Mouse (Mus musculus): ENCODE results near the gene Dnaaf5. TPM values are rescaled to one million over a fixed set of nuclear protein-coding genes. Genes with fewer than 3 reads are reported as not detected.

The Dnaaf5 gene
- polyA plus RNA-seq, 1 experiment from 2014 or later, result 12.5 TPM

GRCm38 (mm10) chr5:139228318-139228717 is 78.3 kb downstream of the Dnaaf5 start:
- Histone ChIP-seq H3K27me3 (ENCODE audit: insufficient read depth, poor library complexity, severe bottlenecking) (no peaks in the 10 kb centered on the region), H3K9me3 (no peaks in the 10 kb centered on the region), H3K4me3 (no peak overlapping the region), H3K4me1 (no peaks in the 10 kb centered on the region), H3K36me3 (peaks cover 91% of the 10 kb centered on the region), H3K27ac (no peak overlapping the region)
- no peak for DNase-seq (ENCODE audit: low spot score)
- 88% methylated on average over 3 of the region's 3 CpGs for WGBS

DNA sequence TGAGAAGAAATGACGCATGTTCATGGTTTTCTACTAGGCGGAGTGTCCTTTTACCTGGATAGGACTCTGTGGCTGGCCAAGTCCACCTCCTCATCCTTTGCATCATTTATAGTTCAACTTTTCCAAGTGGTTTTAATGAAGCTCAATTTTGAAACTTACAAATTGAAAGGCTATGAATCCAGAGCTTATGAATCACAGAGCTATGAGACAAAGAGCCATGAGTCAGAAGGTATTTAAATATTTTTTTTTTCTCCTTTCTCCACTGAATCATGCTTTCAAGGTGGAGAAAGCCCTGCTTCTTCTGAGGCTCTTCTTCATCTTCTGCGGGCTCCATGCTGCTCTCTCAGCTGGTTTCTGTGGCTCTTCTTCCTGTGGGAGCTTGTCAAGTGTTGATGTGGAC is 79.7 kb downstream of the Dnaaf5 start:
- no peaks in the 10 kb centered on the region for H3K27me3 ChIP-seq (ENCODE audit: insufficient read depth, poor library complexity, severe bottlenecking)
- H3K9me3 ChIP-seq, result no peaks in the 10 kb centered on the region
- no peaks in the 10 kb centered on the region for H3K4me1 ChIP-seq
- no peak for DNase-seq (ENCODE audit: low spot score)
- peaks cover 91% of the 10 kb centered on the region for H3K36me3 ChIP-seq
- no peak overlapping the region for H3K27ac ChIP-seq
- no peak overlapping the region for H3K4me3 ChIP-seq
- WGBS, result 90% methylated on average over 3 of the region's 3 CpGs

DNA sequence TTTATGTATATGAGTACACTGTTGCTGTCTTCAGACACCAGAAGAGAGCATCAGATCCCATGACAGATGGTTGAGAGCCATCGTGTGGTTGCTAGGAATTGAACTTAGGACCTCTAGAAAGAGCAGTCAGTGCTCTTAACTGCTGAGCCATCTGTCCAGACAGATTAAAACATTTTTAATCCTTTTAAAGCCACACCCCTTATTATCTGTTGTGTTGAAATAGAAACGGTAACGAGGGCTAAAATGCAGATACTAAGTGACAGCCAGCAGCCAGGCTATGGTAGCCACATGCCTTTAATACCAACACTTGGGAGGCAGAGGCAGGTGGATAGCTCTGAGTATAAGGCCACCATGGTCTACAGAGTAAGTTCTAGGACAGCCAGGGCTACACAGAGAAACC is 82.1 kb downstream of the Dnaaf5 start:
- Histone ChIP-seq H3K36me3 (peaks cover 93% of the 10 kb centered on the region), H3K4me3 (no peak overlapping the region), H3K27ac (no peak overlapping the region), H3K27me3 (ENCODE audit: insufficient read depth, poor library complexity, severe bottlenecking) (no peaks in the 10 kb centered on the region), H3K4me1 (no peaks in the 10 kb centered on the region), H3K9me3 (no peaks in the 10 kb centered on the region)
- 87% methylated on average over 3 of the region's 3 CpGs for WGBS
- no peak for DNase-seq (ENCODE audit: low spot score)

DNA sequence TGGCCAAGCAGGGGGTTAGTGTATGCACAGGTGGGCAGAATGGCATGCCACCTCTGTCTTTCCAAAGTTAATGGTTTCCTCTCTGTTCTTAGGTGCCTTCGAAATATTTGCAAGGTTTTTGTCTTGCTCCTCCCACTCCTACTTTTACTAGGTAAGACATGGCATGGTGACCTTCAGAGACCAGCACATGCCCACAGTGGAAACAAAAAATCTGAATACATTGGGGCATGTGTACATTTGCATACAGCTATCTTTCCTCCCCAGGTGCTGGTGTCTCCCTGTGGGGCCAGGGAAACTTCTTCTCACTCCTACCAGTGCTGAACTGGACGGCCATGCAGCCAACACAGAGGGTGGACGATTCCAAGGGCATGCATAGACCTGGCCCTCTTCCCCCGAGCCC is 84.4 kb downstream of the Dnaaf5 start:
- Histone ChIP-seq H3K27ac (no peak overlapping the region), H3K4me1 (no peaks in the 10 kb centered on the region), H3K36me3 (peaks cover 97% of the 10 kb centered on the region), H3K9me3 (no peaks in the 10 kb centered on the region), H3K4me3 (no peak overlapping the region), H3K27me3 (ENCODE audit: insufficient read depth, poor library complexity, severe bottlenecking) (no peaks in the 10 kb centered on the region)
- DNase-seq (ENCODE audit: low spot score), result no peak
- 88% methylated on average over 4 of the region's 4 CpGs for WGBS

Other genes starting within 250 kb of the Dnaaf5 start
- gene Pdgfa, start 152.9 kb upstream of the Dnaaf5 start, polyA plus RNA-seq (2016; fragmentation: Nextera tagmentation; extraction: Ambion mirVana), result 22.5 and 23.6 TPM in 2 replicates
- gene Prkar1b, start 222 bp upstream of the Dnaaf5 start, polyA plus RNA-seq (2016; fragmentation: Nextera tagmentation; extraction: Ambion mirVana), result 7.4 and 8.3 TPM in 2 replicates
- 40.3 and 43.8 TPM in 2 replicates for gene Sun1, start 50.4 kb downstream of the Dnaaf5 start, polyA plus RNA-seq (2016; fragmentation: Nextera tagmentation; extraction: Ambion mirVana)
- 193 and 205 TPM in 2 replicates for gene Get4, start 102.1 kb downstream of the Dnaaf5 start, polyA plus RNA-seq (2016; fragmentation: Nextera tagmentation; extraction: Ambion mirVana)
- gene Adap1, start 175.4 kb downstream of the Dnaaf5 start, polyA plus RNA-seq (2016; fragmentation: Nextera tagmentation; extraction: Ambion mirVana), result 1.1 and 1.2 TPM in 2 replicates
- gene Cox19, start 201.2 kb downstream of the Dnaaf5 start, polyA plus RNA-seq (2016; fragmentation: Nextera tagmentation; extraction: Ambion mirVana), result 76.3 and 93.2 TPM in 2 replicates
- gene Cyp2w1, start 202.4 kb downstream of the Dnaaf5 start, polyA plus RNA-seq (2016; fragmentation: Nextera tagmentation; extraction: Ambion mirVana), result not detected in 2 replicates
- gene Gpr146, start 227.5 kb downstream of the Dnaaf5 start, polyA plus RNA-seq (2016; fragmentation: Nextera tagmentation; extraction: Ambion mirVana), result 5.6 and 5.7 TPM in 2 replicates

All from heart, embryonic 10.5 days (tissue).